ENCODE assay signal across 8 mouse cellular contexts in genomic region chr11:5445452-5445953, GRCm38 (mm10). TPM values are rescaled to one million over a fixed set of nuclear protein-coding genes. Genes with fewer than 3 reads are reported as not detected.
DNase-seq lines count a peak whose midpoint lies in the region; ATAC-seq and TF ChIP-seq lines count a peak whose summit lies in the region.

No protein-coding gene starts in this region.

- peak; percentile 64 for DNase-seq in lung, embryonic 14.5 days
- no peak for DNase-seq in lung, postnatal 4 days
- DNase-seq in forebrain, postnatal 0 days, result no peak
- DNase-seq in layer of hippocampus, adult 9-11 months, result no peak
- DNase-seq in retina, embryonic 14.5 days (ENCODE audit: low spot score), result no peak
- no peak for DNase-seq in cerebellum, postnatal 14 days

- H3K4me2 ChIP-seq in lung, embryonic 14.5 days, result peak overlapping the region; percentile 92
- peak overlapping the region; percentile 98 for H3K4me2 ChIP-seq in forebrain, postnatal 0 days (ENCODE audit: low read depth)
- H3K4me2 ChIP-seq in liver, embryonic 15.5 days, result peak overlapping the region; percentile 100
- peak overlapping the region; percentile 93 for H3K4me2 ChIP-seq in stomach, embryonic 14.5 days (replicated peaks; ENCODE audit: low read depth, low read length)

- H3K27me3 ChIP-seq in lung, embryonic 14.5 days (ENCODE audit: insufficient read depth, low read length), result no peaks in the 10 kb centered on the region
- no peaks in the 10 kb centered on the region for H3K27me3 ChIP-seq in forebrain, postnatal 0 days (ENCODE audit: insufficient read depth, low read length)
- H3K27me3 ChIP-seq in liver, embryonic 15.5 days, result peaks cover 42% of the 10 kb centered on the region
- no peaks in the 10 kb centered on the region for H3K27me3 ChIP-seq in stomach, embryonic 14.5 days (ENCODE audit: control insufficient read depth, insufficient read depth, low read length)

- 10% methylated on average over 11 of the region's 11 CpGs for WGBS in lung, embryonic 14.5 days
- WGBS in forebrain, postnatal 0 days, result 15% methylated on average over 11 of the region's 11 CpGs
- WGBS in liver, embryonic 15.5 days (ENCODE audit: insufficient replicate concordance), result 14% methylated on average over 11 of the region's 11 CpGs
- 12% methylated on average over 11 of the region's 11 CpGs for WGBS in stomach, embryonic 14.5 days

- H3K9ac ChIP-seq in lung, embryonic 14.5 days, result peak overlapping the region; percentile 44
- 0 out of 2 replicates have a peak overlapping the region, but pooled peaks have one; percentile 71 for H3K9ac ChIP-seq in forebrain, postnatal 0 days
- H3K9ac ChIP-seq in liver, embryonic 15.5 days, result peak overlapping the region; percentile 66
- H3K9ac ChIP-seq in stomach, embryonic 14.5 days (replicated peaks; ENCODE audit: low read depth, low read length), result no peak overlapping the region

- TF ChIP-seq CTCF in lung, embryonic 14.5 days (IDR thresholded peaks at IDR 0.05; ENCODE audit: low read depth), result no peak
- TF ChIP-seq CTCF in forebrain, postnatal 0 days (IDR thresholded peaks at IDR 0.05; ENCODE audit: low read depth), result no peak

- peaks cover 16% of the 10 kb centered on the region; the same call in 1 of the 2 replicates for H3K4me1 ChIP-seq in lung, embryonic 14.5 days (ENCODE audit: insufficient read depth)
- peaks cover 15% of the 10 kb centered on the region for H3K4me1 ChIP-seq in forebrain, postnatal 0 days (ENCODE audit: insufficient read depth)
- H3K4me1 ChIP-seq in liver, embryonic 15.5 days (replicated peaks), result peaks cover 31% of the 10 kb centered on the region
- H3K4me1 ChIP-seq in stomach, embryonic 14.5 days (ENCODE audit: control insufficient read depth, insufficient read depth, low read length), result peaks cover 15% of the 10 kb centered on the region

- peak; percentile 32 for ATAC-seq in lung, embryonic 14.5 days (ENCODE audit: insufficient read depth)
- ATAC-seq in forebrain, postnatal 0 days, result peak; percentile 8; the same call in 1 of the 2 replicates
- peak; percentile 3 for ATAC-seq in liver, embryonic 15.5 days (ENCODE audit: insufficient read depth)
- no peak for ATAC-seq in stomach, embryonic 14.5 days (ENCODE audit: insufficient number of reproducible peaks, insufficient read depth, low FRiP score, low read depth)

- no peaks in the 10 kb centered on the region for H3K36me3 ChIP-seq in lung, embryonic 14.5 days (ENCODE audit: insufficient read depth)
- no peaks in the 10 kb centered on the region for H3K36me3 ChIP-seq in forebrain, postnatal 0 days (ENCODE audit: insufficient read depth)
- H3K36me3 ChIP-seq in liver, embryonic 15.5 days (replicated peaks), result no peaks in the 10 kb centered on the region
- H3K36me3 ChIP-seq in stomach, embryonic 14.5 days (ENCODE audit: control insufficient read depth, insufficient read depth, low read length), result no peaks in the 10 kb centered on the region

- peak overlapping the region; percentile 91 for H3K4me3 ChIP-seq in lung, embryonic 14.5 days (ENCODE audit: low read depth, low read length)
- H3K4me3 ChIP-seq in forebrain, postnatal 0 days (ENCODE audit: low read depth, low read length), result peak overlapping the region; percentile 74
- H3K4me3 ChIP-seq in liver, embryonic 15.5 days (replicated peaks), result peak overlapping the region; percentile 75
- peak overlapping the region; percentile 73 for H3K4me3 ChIP-seq in stomach, embryonic 14.5 days (ENCODE audit: low read depth, low read length)

- peak overlapping the region; percentile 21; the same call in 1 of the 2 replicates for H3K27ac ChIP-seq in lung, embryonic 14.5 days (ENCODE audit: low read depth)
- H3K27ac ChIP-seq in forebrain, postnatal 0 days (ENCODE audit: low read depth, low read length), result 0 out of 2 replicates have a peak overlapping the region, but pooled peaks have one; percentile 16
- 0 out of 2 replicates have a peak overlapping the region, but pooled peaks have one; percentile 61 for H3K27ac ChIP-seq in liver, embryonic 15.5 days (replicated peaks)
- H3K27ac ChIP-seq in stomach, embryonic 14.5 days (ENCODE audit: low read length), result peak overlapping the region; percentile 59; the same call in 1 of the 2 replicates

- no peaks in the 10 kb centered on the region for H3K9me3 ChIP-seq in lung, embryonic 14.5 days (ENCODE audit: low read depth, low read length)
- no peaks in the 10 kb centered on the region for H3K9me3 ChIP-seq in forebrain, postnatal 0 days (ENCODE audit: low read length)
- H3K9me3 ChIP-seq in liver, embryonic 15.5 days (replicated peaks), result no peaks in the 10 kb centered on the region
- no peaks in the 10 kb centered on the region for H3K9me3 ChIP-seq in stomach, embryonic 14.5 days (ENCODE audit: control insufficient read depth, low read depth, low read length)

RNA-seq across cellular contexts. Expression of gene Znrf3, which starts 0.9 kb away (rescaled TPM):
- polyA plus RNA-seq in lung, embryonic 14.5 days (2014; fragmentation: Nextera tagmentation; extraction: Ambion mirVana), result 16.8 and 18.0 TPM in 2 replicates
- 7.5 and 9.1 TPM in 2 replicates for total RNA-seq in forebrain, postnatal 0 days (2014; rRNA removed)
- 4.6 and 8.3 TPM in 2 replicates for polyA plus RNA-seq in forebrain, postnatal 0 days (2015; fragmentation: Nextera tagmentation; extraction: Ambion mirVana)
- polyA plus RNA-seq in liver, embryonic 15.5 days (2015; fragmentation: Nextera tagmentation; extraction: Ambion mirVana), result 2.8 and 3.0 TPM in 2 replicates
- 17.2 and 19.7 TPM in 2 replicates for polyA plus RNA-seq in stomach, embryonic 14.5 days (2014; fragmentation: Nextera tagmentation; extraction: Ambion mirVana)
